Mouse (Mus musculus): ENCODE measurements around the gene Fndc3a. TPM values are rescaled to one million over a fixed set of nuclear protein-coding genes. Genes with fewer than 3 reads are reported as not detected.

Fndc3a gene
- polyA plus RNA-seq (2014; fragmentation: Illumina TruSeq; extraction: RNeasy Lipid Tissue Mini Kit (QIAGEN cat#74804); ENCODE audit: low read depth, low replicate concordance), result 148 TPM

DNA sequence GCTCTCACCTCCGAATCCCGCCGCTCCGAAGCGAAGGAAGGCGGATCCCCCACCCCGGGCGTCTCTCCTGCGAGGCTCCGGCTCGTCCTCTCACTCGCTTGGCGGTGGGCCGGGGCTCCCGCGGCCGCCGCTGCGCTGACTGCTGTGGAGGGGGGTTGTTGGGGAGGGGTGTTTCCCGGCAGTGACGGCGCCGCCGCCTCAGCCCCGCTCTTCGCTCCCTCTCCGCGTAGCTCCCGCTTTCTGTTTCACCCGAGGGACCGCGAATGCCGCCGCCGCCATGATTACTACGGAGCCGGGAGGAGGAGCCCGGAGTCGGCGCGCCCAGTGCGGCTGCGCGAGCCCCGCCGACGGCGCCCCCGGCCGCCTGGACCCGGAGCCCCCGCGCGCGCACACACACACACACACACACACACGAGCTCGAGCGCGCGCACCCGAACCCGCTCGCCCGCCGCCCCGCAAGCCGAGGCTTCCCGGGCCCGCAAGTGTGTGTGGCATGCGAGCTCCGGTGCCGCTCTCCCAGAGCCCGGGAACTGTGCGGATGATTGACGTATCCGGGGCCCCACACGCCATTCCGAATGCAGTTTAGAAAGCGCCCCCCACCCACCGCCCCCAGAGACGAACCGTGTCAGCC is at the start of gene Fndc3a:
Gene Fndc3a, minus strand, starts transcription at position 294 of the 631 bp plus-strand sequence.

GRCm38 (mm10) chr14:72491738-72492137 is 218.1 kb downstream of the Fndc3a start, which contains the start of gene Gm9195:
Gm9195 (minus strand) TSS chr14:72491838.

Other genes with a start within 250 kb of the Fndc3a start
- gene Gm9195, start 218.2 kb downstream of the Fndc3a start, polyA plus RNA-seq (2014; fragmentation: Illumina TruSeq; extraction: RNeasy Lipid Tissue Mini Kit (QIAGEN cat#74804); ENCODE audit: low read depth, low replicate concordance), result not detected

Data from adrenal gland, adult 10 weeks (tissue).